Mouse (Mus musculus): ENCODE results near the gene Bcl6.

DNA sequence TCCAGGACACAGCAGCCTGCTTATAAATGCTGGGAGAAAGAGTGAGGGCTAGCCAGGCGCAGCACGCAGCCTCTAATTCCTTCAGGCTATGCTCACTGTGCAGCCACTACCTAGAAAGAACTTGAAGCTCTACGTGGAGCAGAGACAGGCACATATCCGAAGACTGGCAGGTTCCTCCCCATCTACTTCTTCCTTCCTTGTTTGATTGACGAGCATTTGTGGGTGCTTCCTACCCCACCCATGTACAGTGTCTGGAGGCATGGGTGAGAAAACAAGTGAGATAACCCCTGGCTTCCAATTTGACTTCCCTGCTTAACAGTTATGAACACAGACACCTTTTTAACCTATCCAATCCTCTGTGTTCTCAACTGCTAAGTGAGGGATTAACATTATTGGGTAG, 28.1 kb upstream of the Bcl6 start:
- TF ChIP-seq POLR2A (IDR thresholded peaks at IDR 0.05; ENCODE audit: control insufficient read depth, low read depth, low read length) (no peak), CTCF (IDR thresholded peaks at IDR 0.05; ENCODE audit: control insufficient read depth, insufficient read depth, insufficient replicate concordance, low read depth, low read length) (no peak)
